20 mouse cellular contexts compared by ENCODE assay signal in the genomic region with DNA sequence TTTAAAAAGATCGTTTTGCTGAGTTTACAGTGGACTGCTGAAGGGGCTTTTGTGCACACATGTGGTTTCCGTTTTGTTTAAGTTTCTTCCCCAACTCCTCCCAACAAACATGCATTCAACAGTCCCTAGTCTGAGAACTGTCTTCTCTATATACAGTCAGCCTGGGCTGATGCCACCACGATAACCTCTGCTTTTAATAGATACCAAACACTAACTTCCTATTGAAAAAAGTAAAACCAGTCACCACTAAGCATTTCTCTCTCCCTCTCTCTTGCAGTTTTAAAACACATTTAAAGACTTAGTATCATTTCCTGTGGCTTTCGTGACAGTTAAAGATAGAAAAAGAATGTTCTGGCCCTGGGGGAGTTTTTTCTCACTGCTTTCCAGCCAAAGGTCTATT. TPM values are rescaled to one million over a fixed set of nuclear protein-coding genes. Genes with fewer than 3 reads are reported as not detected.
DNase-seq lines count a peak whose midpoint lies in the region; ATAC-seq lines count a peak whose summit lies in the region.
"Had no signal": no experiment of that assay in that cellular context is flagged by ENCODE, and none has a peak within 500 bp of the region (broad histone marks: within the 10 kb centered on the region; RNA-seq: fewer than 3 reads in every experiment).

No protein-coding gene starts in this region.

- peak; percentile 9 for DNase-seq in heart, adult 8-10 months (ENCODE audit: low spot score)
- DNase-seq in heart, adult 9 months (ENCODE audit: low spot score in 2 of 2): no peak
- DNase-seq in A20 (ENCODE audit: low read depth, low spot score): peak; percentile 6
- peak; percentile 25 for DNase-seq in naive thymus-derived CD4-positive, alpha-beta T cell, adult 2 months (ENCODE audit: low read depth)
- no peak for DNase-seq in spleen, postnatal 10 days (ENCODE audit: low spot score in 2 of 2)
- DNase-seq in frontal cortex, postnatal 36 days (ENCODE audit: low spot score in 2 of 2): no peak
- DNase-seq: B cell, adult 2 months; cerebellum, postnatal 10 days; forebrain, postnatal 0 days; gastrocnemius, postnatal 10 days; kidney, adult 11 months; kidney, postnatal 4 days had no signal

- H3K36me3 ChIP-seq in neural tube, embryonic 15.5 days: no peaks in the 10 kb centered on the region
- H3K36me3 ChIP-seq: heart, embryonic 12.5 days; hindbrain, embryonic 13.5 days; liver, embryonic 12.5 days had no signal

- no peaks in the 10 kb centered on the region for H3K27me3 ChIP-seq in neural tube, embryonic 15.5 days (replicated peaks)
- H3K27me3 ChIP-seq: heart, embryonic 12.5 days; hindbrain, embryonic 13.5 days; liver, embryonic 12.5 days had no signal

- no peak overlapping the region for H3K27ac ChIP-seq in neural tube, embryonic 15.5 days (replicated peaks)
- H3K27ac ChIP-seq: hindbrain, embryonic 13.5 days had no signal

- no peak overlapping the region for H3K4me2 ChIP-seq in neural tube, embryonic 15.5 days
- H3K4me2 ChIP-seq: heart, embryonic 12.5 days; hindbrain, embryonic 13.5 days; liver, embryonic 12.5 days; midbrain, embryonic 11.5 days had no signal

- no peak overlapping the region for H3K9ac ChIP-seq in neural tube, embryonic 15.5 days (replicated peaks)
- H3K9ac ChIP-seq: forebrain, postnatal 0 days; heart, embryonic 12.5 days; hindbrain, embryonic 13.5 days; liver, embryonic 12.5 days had no signal

- H3K4me3 ChIP-seq in neural tube, embryonic 15.5 days (replicated peaks): no peak overlapping the region
- H3K4me3 ChIP-seq: heart, embryonic 12.5 days; hindbrain, embryonic 13.5 days; liver, embryonic 12.5 days had no signal

- no peaks in the 10 kb centered on the region for H3K9me3 ChIP-seq in neural tube, embryonic 15.5 days (replicated peaks)
- H3K9me3 ChIP-seq: heart, embryonic 12.5 days; hindbrain, embryonic 13.5 days; liver, embryonic 12.5 days had no signal

- no peaks in the 10 kb centered on the region for H3K4me1 ChIP-seq in neural tube, embryonic 15.5 days
- H3K4me1 ChIP-seq: hindbrain, embryonic 13.5 days had no signal

- 82% methylated on average over 4 of the region's 4 CpGs for WGBS in neural tube, embryonic 15.5 days

- peak; percentile 83 for ATAC-seq in common myeloid progenitor, adult 5-6 weeks (replicated peaks; ENCODE audit: low read depth, poor library complexity, severe bottlenecking)
- ATAC-seq in neural tube, embryonic 15.5 days (ENCODE audit: low FRiP score): no peak
- ATAC-seq: forebrain, postnatal 0 days; liver, embryonic 12.5 days; lung, postnatal 0 days had no signal

RNA-seq across cellular contexts. Expression of a gene that starts 50.5 kb away (rescaled TPM):
- total RNA-seq in heart, adult 8-10 months (2022): 10 to 100 TPM in 2 of 4 experiments, 1 to 10 TPM in 2; 7.5 to 13.9 (median 10.7) TPM
- 34.7 and 41.4 TPM in 2 replicates for total RNA-seq in common myeloid progenitor, adult 5-6 weeks (2017)
- polyA plus RNA-seq in neural tube, embryonic 15.5 days (2015; fragmentation: Nextera tagmentation; extraction: Ambion mirVana): 6.4 and 7.6 TPM in 2 replicates
- total RNA-seq: MEL had no signal

Comparison
In these comparisons a context has a peak if more than half of its experiments do, and no peak if none do; other contexts are left out.
1. DNase-seq: peak in heart, adult 8-10 months (single experiment), A20 (single experiment) and naive thymus-derived CD4-positive, alpha-beta T cell, adult 2 months (single experiment); none in heart, adult 9 months (0 of 2), spleen, postnatal 10 days (0 of 2) and frontal cortex, postnatal 36 days (0 of 2).